Mouse (Mus musculus): ENCODE results near the gene Ptpre.

Gene Ptpre

DNA sequence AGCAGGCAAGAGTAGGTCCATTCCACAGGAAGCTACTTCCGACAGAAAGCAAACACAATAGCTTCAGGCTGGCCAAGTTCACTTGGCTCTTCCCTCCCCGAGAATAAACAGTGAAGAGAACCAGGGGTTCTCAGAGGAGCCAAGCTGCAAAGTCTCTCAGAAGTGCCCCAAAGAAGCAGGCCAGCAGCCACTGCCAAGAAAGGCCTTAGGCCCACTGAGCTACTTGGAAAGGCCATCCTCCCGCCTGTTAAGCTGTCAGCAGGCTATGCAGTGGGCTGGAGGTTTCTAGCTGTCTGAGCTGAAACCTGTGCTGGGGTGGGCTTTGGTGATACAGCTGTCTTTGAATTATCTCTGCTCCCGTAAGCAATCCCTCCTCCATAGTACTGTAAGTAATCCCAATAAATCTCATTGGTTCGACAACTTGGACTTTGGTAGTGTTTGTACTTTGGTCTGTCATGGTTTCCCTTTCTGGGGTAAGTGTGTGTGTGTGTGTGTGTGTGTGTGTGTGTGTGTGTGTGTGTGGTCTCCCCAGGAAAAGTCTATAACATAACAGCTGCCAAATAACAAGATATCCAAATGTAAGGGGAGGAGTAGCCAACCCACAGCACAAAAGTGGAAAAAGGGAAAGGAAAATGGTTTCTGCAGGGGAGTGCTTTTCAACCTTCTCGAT, 186.5 kb downstream of the Ptpre start:
- DNase-seq (ENCODE audit: low read depth, low spot score), result no peak

DNA sequence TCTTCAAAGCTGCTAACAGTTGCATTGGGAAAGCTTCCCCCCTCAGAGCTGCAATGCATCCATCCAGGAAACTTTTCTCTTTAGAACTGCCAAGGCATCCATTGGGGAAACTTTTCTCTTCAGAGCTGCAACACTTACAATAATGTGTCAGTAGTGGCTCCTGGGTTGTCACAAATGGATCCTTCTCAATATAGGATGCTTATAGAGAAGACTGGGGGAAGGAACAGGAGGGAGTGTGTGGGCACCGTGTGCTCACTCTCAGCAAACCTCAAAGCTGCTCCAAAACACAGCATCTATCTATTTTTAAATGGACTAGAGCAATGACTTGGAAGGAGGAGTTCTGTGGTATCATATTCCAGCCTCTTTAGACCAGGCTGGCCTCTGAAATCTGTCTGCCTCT, 189.4 kb downstream of the Ptpre start:
- DNase-seq (ENCODE audit: low read depth, low spot score), result no peak

GRCm38 (mm10) chr7:135728038-135728437, 190.8 kb downstream of the Ptpre start:
- no peak for DNase-seq (ENCODE audit: low read depth, low spot score)

DNA sequence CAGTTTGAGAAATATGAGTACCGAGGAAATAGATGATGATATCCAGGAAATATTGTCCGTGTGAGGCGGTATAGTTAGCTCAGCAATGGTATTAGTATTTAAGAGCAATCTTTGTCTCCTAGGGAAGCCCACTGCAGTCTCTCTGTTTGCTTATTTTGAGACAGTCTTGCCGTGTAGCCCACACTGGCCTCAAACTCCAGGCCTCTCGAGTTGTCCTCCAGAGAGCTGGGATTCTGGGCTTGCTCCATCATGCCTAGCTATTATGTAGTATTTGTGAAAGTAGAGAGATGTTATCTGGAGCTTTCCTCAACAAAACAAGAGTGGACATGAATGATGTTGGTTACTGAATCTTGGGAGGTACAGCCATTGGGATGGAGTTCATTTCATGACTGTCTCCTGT, 197.1 kb downstream of the Ptpre start:
- DNase-seq (ENCODE audit: low read depth, low spot score), result no peak

DNA sequence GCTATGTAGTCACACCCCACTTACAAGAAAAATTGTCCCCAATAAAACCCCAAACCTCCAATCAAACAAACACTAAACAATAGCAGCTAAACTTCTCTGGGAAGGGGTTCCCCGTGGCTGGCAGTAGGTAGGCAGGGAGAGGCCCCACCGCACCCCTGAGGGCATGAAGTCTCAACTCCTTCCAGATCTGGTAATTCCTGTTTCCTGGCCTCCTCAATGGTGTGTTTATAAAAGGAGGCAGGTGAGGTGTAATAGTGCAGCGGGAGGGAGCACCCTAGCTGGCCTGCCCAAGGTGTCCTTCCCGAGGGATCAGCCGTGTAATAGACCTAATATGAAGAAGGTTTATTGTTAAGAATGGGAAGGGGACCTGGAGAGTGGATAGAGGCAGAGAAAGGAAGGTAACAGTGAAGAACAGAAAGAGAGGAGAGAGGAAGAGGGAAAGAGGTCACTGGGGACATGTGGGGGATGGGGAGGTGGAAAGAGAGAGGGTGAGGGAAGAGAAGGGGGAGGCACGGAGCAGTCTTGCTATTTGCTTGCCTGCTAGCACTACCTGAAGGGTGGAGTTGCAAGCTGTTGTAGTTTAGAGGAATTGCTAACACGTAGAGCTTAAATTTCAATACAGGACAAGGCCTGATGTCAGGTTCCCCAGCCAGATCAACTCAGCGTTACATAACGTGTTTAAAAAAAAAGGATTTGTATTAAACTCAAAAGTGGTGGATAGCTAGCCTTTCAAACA, 197.8 kb downstream of the Ptpre start:
- no peak for DNase-seq (ENCODE audit: low read depth, low spot score)

All from skeletal muscle tissue, adult 2 months (tissue).